Mouse (Mus musculus) brain, embryonic 14.5 days (tissue): Measurements from ENCODE around the gene Txnrd3.
A peak's percentile ranks its signal among the peaks of the same experiment; 100 is the strongest.

Source experiments
- CTCF ChIP-seq: fragments of 200-500 bp; IDR thresholded peaks from 2 replicates; pipeline ENCODE4 v1.5.1; 2012; ENCODE audit warnings: inconsistent platforms, mild to moderate bottlenecking, moderate library complexity, borderline replicate concordance; ENCODE audit not compliant: insufficient read depth, insufficient read length; ENCODE audit errors: extremely low read depth
- POLR2A ChIP-seq: fragments of 200-500 bp; IDR thresholded peaks from 2 replicates; pipeline ENCODE4 v1.6.1; 2012; ENCODE audit warnings: mild to moderate bottlenecking, inconsistent platforms, borderline replicate concordance; ENCODE audit not compliant: poor library complexity, insufficient read depth, insufficient read length, severe bottlenecking; ENCODE audit errors: extremely low read depth

- no peak for TF ChIP-seq POLR2A
- TF ChIP-seq CTCF: peak; percentile 96
Measured at GRCm38 (mm10) chr6:89679291-89679835, 35.6 kb downstream of the Txnrd3 start.
